Mouse (Mus musculus) myocyte (in vitro differentiated cells): Measurements from ENCODE around the gene 4931428F04Rik. TPM values are rescaled to one million over a fixed set of nuclear protein-coding genes. Genes with fewer than 3 reads are reported as not detected.

Experiments
- H3K27me3 ChIP-seq: one replicate; pipeline ENCODE4 v1.6.1; 2011; ENCODE audit not compliant: control insufficient read depth, insufficient read depth, insufficient read length
- H3K36me3 ChIP-seq: one replicate; pipeline ENCODE4 v1.6.1; 2011; ENCODE audit not compliant: control insufficient read depth, insufficient read depth
- H3K4me2 ChIP-seq: one replicate; pipeline ENCODE4 v1.6.1; 2011; ENCODE audit warnings: low read depth, control low read depth
- H3K4me3 ChIP-seq: one replicate; pipeline ENCODE4 v1.5.1; 2011; ENCODE audit warnings: mild to moderate bottlenecking, control low read depth, moderate library complexity
- H3K79me2 ChIP-seq: one replicate; pipeline ENCODE4 v1.6.1; 2011; ENCODE audit not compliant: control insufficient read depth, insufficient read depth
- H3ac ChIP-seq: one replicate; pipeline ENCODE4 v1.6.1; 2011; ENCODE audit not compliant: control insufficient read depth, insufficient read length
- CEBPB ChIP-seq: IDR thresholded peaks from 2 replicates; pipeline ENCODE4 v1.6.1; 2011; ENCODE audit warnings: mild to moderate bottlenecking, moderate library complexity; ENCODE audit not compliant: poor library complexity, insufficient read depth, severe bottlenecking
- E2F4 ChIP-seq: IDR thresholded peaks from one replicate; pipeline ENCODE4 v1.6.1; 2011; ENCODE audit warnings: mild to moderate bottlenecking, control low read depth, moderate library complexity; ENCODE audit not compliant: insufficient read depth
- MAX ChIP-seq: IDR thresholded peaks from one replicate; pipeline ENCODE4 v1.6.1; 2011; ENCODE audit warnings: low read depth, mild to moderate bottlenecking, control low read depth
- MYOD1 ChIP-seq, 3 experiments: IDR thresholded peaks; one replicate each; pipeline ENCODE4 v1.6.1; 2011; ENCODE audit warnings: control low read depth in 2 of 3, low read depth in 2 of 3, mild to moderate bottlenecking in 2 of 3, moderate library complexity in 1 of 3; ENCODE audit not compliant: insufficient read length in 2 of 3, control insufficient read depth in 1 of 3
- MYOG ChIP-seq, 3 experiments: IDR thresholded peaks; one replicate each; pipeline ENCODE4 v1.6.1; 2011; ENCODE audit warnings: control low read depth in 2 of 3, low read depth in 2 of 3, mild to moderate bottlenecking in 2 of 3; ENCODE audit not compliant: insufficient read length in 2 of 3, control insufficient read depth in 1 of 3, insufficient read depth in 1 of 3
- POLR2A ChIP-seq: IDR thresholded peaks from one replicate; pipeline ENCODE4 v1.6.1; 2011; ENCODE audit warnings: low read depth, mild to moderate bottlenecking, control low read depth, moderate library complexity; ENCODE audit not compliant: insufficient read length
- POLR2AphosphoS2 ChIP-seq: IDR thresholded peaks from one replicate; pipeline ENCODE4 v1.6.1; 2011; ENCODE audit warnings: low read depth, control low read depth; ENCODE audit not compliant: insufficient read length
- REST ChIP-seq: IDR thresholded peaks from one replicate; pipeline ENCODE4 v1.6.1; 2011; ENCODE audit warnings: mild to moderate bottlenecking, control low read depth, moderate library complexity; ENCODE audit not compliant: insufficient read depth, insufficient read length
- SRF ChIP-seq: IDR thresholded peaks from one replicate; pipeline ENCODE4 v1.6.1; 2011; ENCODE audit warnings: low read depth; ENCODE audit not compliant: control insufficient read depth, insufficient read length
- TCF12 ChIP-seq: IDR thresholded peaks from one replicate; pipeline ENCODE4 v1.6.1; 2011; ENCODE audit warnings: mild to moderate bottlenecking, control low read depth; ENCODE audit not compliant: poor library complexity, insufficient read depth, severe bottlenecking
- TCF3 ChIP-seq: IDR thresholded peaks from one replicate; pipeline ENCODE4 v1.6.1; 2011; ENCODE audit warnings: low read depth, control low read depth; ENCODE audit not compliant: insufficient read length
- USF1 ChIP-seq: IDR thresholded peaks from one replicate; pipeline ENCODE4 v1.6.1; 2011; ENCODE audit warnings: low read depth, mild to moderate bottlenecking, control low read depth, moderate library complexity
- polyA plus RNA-seq: library from polyadenylated mRNA; unstranded; fragments of >200 nt; fragmentation: generic; extraction: Trizol; gene quantifications from one replicate; pipeline ENCODE4 v1.2.1, GENCODE M21; 2012; ENCODE audit warnings: missing spikeins

4931428F04Rik gene
- polyA plus RNA-seq, 1 experiment: 6.2 TPM

GRCm38 (mm10) chr8:105306146-105306691, 16.6 kb upstream of the 4931428F04Rik start:
- Histone ChIP-seq H3K4me3 (no peak overlapping the region), H3K36me3 (peaks cover 41% of the 10 kb centered on the region), H3K27me3 (no peaks in the 10 kb centered on the region), H3ac (no peak overlapping the region), H3K79me2 (no peaks in the 10 kb centered on the region), H3K4me2 (no peak overlapping the region)
- TF ChIP-seq POLR2AphosphoS2 (peak; percentile 20), USF1 (no peak), CEBPB (no peak)

GRCm38 (mm10) chr8:105305211-105306145, 15.8 kb upstream of the 4931428F04Rik start, which contains the start of gene Elmo3:
Gene Elmo3 (plus strand): TSS chr8:105305601.
- no peak within 1 kb of the TSS for H3K4me3 ChIP-seq
- H3K4me2 ChIP-seq: peak within 1 kb of the TSS; percentile 24
- peaks cover 5% of the 10 kb centered on the region for H3K79me2 ChIP-seq
- H3ac ChIP-seq: no peak within 1 kb of the TSS
- TF ChIP-seq POLR2AphosphoS2 (peak; percentile 91), POLR2A (peak; percentile 60), CEBPB (no peak)
- H3K36me3 ChIP-seq: peaks cover 45% of the 10 kb centered on the region
- H3K27me3 ChIP-seq: no peaks in the 10 kb centered on the region

- no peak overlapping the region for H3ac ChIP-seq
- peaks cover 49% of the 10 kb centered on the region for H3K36me3 ChIP-seq
- H3K4me3 ChIP-seq: no peak overlapping the region
- H3K4me2 ChIP-seq: peak overlapping the region; percentile 24
- peak; percentile 98 for TF ChIP-seq POLR2AphosphoS2
- TF ChIP-seq MYOD1 (IDR thresholded peaks at IDR 0.05; ENCODE audit: control insufficient read depth in 1 of 3, insufficient read length in 2 of 3, low read depth in 2 of 3): peak; percentile 75 to 92 (median 88)
- TF ChIP-seq E2F4: no peak
- TF ChIP-seq CEBPB: no peak
- peak; percentile 37 for TF ChIP-seq TCF12
- no peak for TF ChIP-seq SRF
- no peak for TF ChIP-seq MAX
- TF ChIP-seq REST: no peak
- peak in 1 of 3 experiments; percentile 22 for TF ChIP-seq MYOG (IDR thresholded peaks at IDR 0.05; ENCODE audit: control insufficient read depth in 1 of 3, insufficient read depth in 1 of 3, insufficient read length in 2 of 3, low read depth in 2 of 3)
- TF ChIP-seq POLR2A: peak; percentile 55
- TF ChIP-seq USF1: no peak
- peak; percentile 4 for TF ChIP-seq TCF3
- H3K79me2 ChIP-seq: peaks cover 11% of the 10 kb centered on the region
- no peaks in the 10 kb centered on the region for H3K27me3 ChIP-seq
These were observed 14.9 kb upstream of the 4931428F04Rik start for GRCm38 (mm10) chr8:105304325-105305210.

GRCm38 (mm10) chr8:105303874-105304273, 14.2 kb upstream of the 4931428F04Rik start:
- H3K4me2 ChIP-seq: no peak overlapping the region
- TF ChIP-seq E2F4 (no peak), TCF12 (no peak), CEBPB (no peak), USF1 (no peak), TCF3 (no peak), MYOG (IDR thresholded peaks at IDR 0.05; ENCODE audit: control insufficient read depth in 1 of 3, insufficient read depth in 1 of 3, insufficient read length in 2 of 3, low read depth in 2 of 3) (no peak), MAX (no peak), POLR2A (no peak), POLR2AphosphoS2 (no peak), REST (no peak), SRF (no peak)
- no peaks in the 10 kb centered on the region for H3K27me3 ChIP-seq
- peaks cover 52% of the 10 kb centered on the region for H3K36me3 ChIP-seq
- no peak overlapping the region for H3ac ChIP-seq
- H3K79me2 ChIP-seq: peaks cover 16% of the 10 kb centered on the region
- no peak overlapping the region for H3K4me3 ChIP-seq
